Mouse (Mus musculus): ENCODE data around the gene Fggy. TPM values are rescaled to one million over a fixed set of nuclear protein-coding genes. Genes with fewer than 3 reads are reported as not detected.

The Fggy gene
- total RNA-seq (2023), result 10 to 100 TPM in 1 of 2 experiments, 1 to 10 TPM in 1; 3.4 to 11.0 TPM

DNA sequence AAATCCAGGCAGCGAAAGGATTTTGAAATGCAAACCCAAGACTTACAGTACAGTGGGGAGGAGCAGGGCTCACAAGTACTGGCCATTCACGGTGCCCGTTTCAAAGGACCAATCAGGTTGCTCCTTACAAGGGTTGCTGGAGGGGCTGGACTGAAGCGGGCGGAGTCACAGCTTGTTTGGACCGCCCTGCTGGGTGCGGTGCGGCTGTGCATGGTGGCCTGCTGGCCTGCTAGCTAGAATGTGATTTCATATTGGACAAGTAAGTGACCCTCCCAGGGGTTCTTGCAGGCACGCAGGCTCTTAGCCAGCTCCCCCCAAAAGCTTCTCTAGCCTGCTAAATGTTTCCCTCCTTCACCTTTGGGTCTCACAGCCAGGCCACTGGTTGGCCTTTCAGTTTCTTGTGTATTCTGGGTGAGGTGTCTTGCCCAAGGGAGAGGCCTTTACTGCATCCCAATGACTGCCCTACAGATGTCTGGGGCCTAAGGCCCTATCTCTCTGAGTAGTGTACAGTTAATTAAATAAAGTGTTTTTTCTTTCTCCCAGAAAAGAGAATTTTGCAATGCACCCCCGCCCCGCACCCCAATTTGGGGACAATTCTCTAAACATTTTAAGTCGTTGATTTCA, at the start of gene Fggy:
TSS of gene Fggy (plus strand) at position 175 of the 624 bp plus-strand sequence.

GRCm38 (mm10) chr4:95966928-95967724, 409.8 kb downstream of the Fggy start, which contains the start of gene Hook1:
Gene Hook1 (plus strand): TSS chr4:95967240.

All from T-cell, adult 66 days (primary cell).